Mouse (Mus musculus): ENCODE data around the gene Tfeb.

- no peak for TF ChIP-seq CTCF (conservative IDR thresholded peaks at IDR 0.05; ENCODE audit: insufficient read depth, insufficient read length, low read depth, low read length)
- TF ChIP-seq POLR2A (IDR thresholded peaks at IDR 0.05; ENCODE audit: low read depth, low read length), result no peak
These were observed 12.8 kb downstream of the Tfeb start for GRCm38 (mm10) chr17:47749626-47750025.

Data from kidney, adult 2 months (tissue).